Mouse (Mus musculus) urinary bladder, adult 2 months (tissue): ENCODE measurements at regions not wholly inside any gene's neighbourhood (a gene's known extent, or its start where the extent isn't known, plus 50 kb on each side); places are given as distances from the start of the nearest gene placed in this dataset.

Experiments
- DNase-seq: peaks from one replicate; pipeline ENCODE4 v3.0.0; 2022; ENCODE audit warnings: low spot score

GRCm38 (mm10) chr13:37657248-37657647, 121.0 kb upstream of the Rreb1 start:
- DNase-seq: no peak

DNA sequence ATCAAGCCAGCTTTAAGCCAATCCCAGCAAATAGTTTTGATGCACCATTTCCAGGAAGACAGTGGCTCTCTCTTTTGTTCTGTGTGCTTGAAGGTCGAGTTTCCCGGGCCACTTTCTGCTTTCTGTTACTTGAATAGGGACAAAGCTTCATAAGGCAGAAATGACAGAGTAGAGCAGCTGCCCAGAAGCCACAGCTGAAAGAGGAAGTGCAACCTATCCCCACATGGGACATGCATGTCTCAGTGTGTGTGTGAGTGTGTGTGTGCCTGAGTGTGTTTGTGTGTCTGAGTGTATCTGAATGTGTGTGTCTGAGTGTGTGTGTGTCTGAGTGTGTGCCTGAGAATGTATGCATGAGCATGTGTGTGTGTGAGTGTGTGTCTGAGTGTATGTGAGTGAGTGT, 120.2 kb upstream of the Rreb1 start:
- no peak for DNase-seq

DNA sequence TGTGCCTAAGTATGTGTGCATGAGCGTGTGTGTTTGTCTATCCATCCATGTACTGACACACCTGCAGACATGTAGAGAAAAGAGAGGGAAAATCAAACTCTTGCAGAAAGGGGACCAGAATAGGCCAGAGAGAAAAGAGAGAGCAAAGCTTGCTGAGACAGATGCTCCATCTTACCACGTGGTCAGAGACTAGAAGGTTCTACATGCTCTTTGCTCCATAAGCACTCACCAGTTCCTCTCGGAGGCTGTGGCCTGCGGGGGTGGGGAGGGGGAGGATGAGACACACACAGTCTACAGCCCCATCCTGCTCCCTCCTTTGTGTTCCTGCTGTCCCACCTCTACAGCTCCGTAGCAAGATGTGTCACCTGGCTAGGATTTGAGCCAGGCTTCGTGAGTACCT, 119.7 kb upstream of the Rreb1 start:
- no peak for DNase-seq

DNA sequence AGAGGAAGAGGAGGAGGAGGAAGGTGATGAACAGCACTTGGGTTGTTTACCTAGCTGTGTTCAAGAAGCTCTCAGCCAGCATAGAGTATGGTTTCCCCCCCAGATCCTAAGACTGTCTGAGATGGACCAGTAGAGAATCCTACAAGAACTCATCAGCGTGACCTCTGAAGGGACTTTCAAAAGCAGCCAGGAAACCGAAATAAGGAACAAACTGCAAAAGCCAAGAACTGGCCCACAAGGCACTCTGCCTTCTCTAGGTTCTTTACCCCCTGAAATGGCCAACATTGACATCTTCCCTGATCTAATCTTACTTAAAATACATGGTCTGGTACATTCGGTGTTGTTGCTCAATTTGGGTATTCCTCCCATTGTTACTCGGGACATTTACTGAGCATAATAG, 118.1 kb upstream of the Rreb1 start:
- no peak for DNase-seq

DNA sequence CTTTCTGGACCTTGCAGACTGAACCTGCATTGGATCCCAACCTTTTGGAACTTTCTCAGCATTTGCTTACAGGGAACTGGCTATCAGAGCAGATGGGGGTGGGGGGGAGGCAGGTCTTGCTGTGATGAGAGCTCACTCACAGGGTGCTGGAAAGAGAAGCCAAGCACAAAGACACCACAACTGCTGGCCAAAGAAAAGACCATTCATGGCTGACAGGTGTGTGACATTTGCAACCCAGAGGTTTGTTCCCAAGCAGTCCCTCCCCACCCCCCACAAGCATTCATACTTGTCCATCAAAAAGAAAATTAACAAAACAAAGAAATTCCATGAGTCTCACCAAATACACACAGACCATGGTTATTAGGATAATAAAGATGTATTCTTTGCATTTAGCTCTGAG, 117.5 kb upstream of the Rreb1 start:
- no peak for DNase-seq

GRCm38 (mm10) chr13:37664116-37664515, 114.1 kb upstream of the Rreb1 start:
- no peak for DNase-seq

DNA sequence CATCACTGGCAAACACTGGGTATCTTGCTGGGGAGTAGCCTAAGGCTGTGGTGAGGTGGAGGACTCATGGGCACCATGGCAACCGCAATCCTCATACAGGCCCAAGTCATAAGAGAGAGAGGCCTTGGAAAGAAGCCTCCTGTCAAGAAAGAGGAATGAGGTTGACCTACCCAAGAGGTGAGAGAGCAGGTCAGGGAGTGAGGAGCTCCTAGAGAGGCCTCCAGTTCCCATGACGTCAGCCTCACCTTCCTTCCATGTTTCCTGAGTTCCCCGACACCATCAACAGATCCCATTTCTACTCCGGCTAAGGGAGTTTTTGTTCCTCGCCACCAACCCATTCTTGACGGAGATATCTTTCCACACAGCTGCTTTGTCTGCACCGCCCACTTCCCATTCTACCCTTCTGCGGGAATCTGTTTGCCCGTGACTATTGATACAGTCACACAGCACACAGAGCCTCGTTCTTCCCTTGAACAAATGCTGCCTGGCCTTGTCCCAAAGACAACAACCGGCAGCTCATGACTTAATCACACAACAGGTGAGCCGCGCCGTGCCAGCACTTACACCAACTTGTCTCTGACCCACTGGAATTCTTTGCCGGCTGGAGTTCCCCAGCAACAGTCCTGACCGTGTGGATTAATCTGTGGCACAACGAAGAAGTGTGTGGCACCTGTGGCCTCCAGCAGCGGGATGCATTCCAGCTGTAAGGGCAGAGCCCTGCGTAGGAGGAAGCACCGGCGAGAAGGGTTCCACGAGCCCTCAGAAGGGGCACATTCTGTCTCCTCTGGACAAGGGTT, 111.8 kb upstream of the Rreb1 start:
- no peak for DNase-seq

GRCm38 (mm10) chr13:37667386-37667785, 110.8 kb upstream of the Rreb1 start:
- DNase-seq: no peak

DNA sequence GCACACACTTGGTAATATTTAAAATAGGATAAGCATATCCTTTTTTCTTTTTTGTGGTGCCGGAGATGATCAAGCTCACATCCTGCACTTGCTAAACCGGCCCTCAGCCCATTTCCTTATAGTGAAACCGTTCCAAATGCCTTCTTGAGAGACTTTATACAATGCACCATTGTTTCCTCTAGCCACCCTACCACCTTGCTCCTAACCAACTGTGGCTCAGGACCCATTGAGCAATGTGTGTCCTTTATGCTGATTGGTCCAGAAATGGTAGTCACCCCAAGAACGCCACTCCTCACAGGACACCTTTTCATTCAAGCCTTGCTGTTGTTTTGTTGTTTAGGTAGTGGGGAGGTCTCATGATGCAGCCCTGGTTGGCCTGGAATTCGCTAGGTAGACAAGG, 110.3 kb upstream of the Rreb1 start:
- no peak for DNase-seq

DNA sequence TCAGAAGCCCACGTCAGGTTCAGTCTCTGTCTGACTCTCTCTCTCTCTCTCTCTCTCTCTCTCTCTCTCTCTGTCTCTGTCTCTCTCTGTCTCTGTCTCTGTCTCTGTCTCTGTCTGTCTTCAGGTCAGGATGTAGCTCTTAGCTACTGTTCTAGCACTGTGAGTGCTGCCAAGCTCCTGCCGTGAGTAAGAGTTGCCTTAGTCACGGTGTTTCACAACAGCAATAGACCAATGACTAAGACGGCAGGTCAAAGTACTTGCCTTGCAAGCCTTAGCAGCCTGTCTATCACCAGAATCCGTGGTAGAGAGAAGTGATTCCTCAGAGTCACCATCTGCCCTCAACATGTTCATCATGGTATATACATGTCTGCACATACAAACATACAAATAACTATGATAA, 107.1 kb upstream of the Rreb1 start:
- DNase-seq: no peak

DNA sequence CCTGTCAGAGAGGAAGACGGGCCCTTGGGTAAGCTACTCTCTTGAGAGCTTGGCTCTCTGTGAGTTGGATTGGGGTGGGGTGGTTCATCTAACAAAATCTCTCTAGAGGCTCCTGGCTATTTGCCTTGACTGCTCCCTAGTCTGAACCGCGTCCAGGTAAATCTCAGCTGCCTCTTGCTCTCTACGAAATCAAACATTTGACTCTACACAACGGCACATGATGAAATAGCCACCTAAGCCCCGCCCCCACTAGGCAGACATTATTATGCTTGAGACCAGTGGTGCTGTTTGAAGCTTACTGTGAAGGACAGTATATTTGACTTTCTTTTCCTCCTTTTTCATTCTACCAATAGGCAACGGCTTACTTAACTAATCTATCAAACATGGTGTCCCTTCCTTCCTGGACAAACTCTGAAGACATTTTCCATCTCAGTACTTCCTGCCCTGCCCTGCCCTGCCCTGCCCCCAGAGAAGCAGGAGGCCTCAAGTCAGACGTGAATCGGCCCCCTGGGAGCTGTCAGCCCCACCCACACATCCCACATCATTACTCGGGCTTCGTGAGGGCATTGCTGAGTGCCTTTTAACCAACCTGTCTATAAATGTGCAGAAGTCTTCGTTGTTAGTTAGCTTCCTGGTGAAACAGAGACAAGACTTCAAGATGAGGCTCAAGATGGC, 103.4 kb upstream of the Rreb1 start:
- DNase-seq: no peak

- no peak for DNase-seq
Observed at GRCm38 (mm10) chr13:37675718-37676117, 102.5 kb upstream of the Rreb1 start.

DNA sequence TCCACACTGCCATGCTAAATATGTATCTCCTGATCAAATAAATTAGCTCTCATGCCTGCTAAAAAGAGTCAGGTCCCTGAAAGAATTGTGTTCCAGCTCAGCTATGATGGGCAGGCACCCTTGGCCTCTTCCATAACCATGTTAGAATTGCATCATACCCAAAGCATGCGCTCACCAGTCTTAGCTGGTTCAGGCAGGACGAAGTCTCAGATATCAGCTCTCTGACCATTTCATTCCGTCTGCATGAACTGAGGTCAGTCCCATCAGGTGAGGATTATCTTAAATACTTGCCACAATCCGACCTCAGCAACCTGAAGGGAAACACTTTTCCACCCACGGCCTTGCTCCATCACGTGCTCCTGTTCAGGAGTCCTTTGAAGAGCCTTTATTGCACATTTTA, 101.3 kb upstream of the Rreb1 start:
- DNase-seq: no peak

GRCm38 (mm10) chr13:37678251-37678650, 99.9 kb upstream of the Rreb1 start:
- no peak for DNase-seq

- no peak for DNase-seq
Observed at GRCm38 (mm10) chr13:37678772-37679171, 99.4 kb upstream of the Rreb1 start.

DNA sequence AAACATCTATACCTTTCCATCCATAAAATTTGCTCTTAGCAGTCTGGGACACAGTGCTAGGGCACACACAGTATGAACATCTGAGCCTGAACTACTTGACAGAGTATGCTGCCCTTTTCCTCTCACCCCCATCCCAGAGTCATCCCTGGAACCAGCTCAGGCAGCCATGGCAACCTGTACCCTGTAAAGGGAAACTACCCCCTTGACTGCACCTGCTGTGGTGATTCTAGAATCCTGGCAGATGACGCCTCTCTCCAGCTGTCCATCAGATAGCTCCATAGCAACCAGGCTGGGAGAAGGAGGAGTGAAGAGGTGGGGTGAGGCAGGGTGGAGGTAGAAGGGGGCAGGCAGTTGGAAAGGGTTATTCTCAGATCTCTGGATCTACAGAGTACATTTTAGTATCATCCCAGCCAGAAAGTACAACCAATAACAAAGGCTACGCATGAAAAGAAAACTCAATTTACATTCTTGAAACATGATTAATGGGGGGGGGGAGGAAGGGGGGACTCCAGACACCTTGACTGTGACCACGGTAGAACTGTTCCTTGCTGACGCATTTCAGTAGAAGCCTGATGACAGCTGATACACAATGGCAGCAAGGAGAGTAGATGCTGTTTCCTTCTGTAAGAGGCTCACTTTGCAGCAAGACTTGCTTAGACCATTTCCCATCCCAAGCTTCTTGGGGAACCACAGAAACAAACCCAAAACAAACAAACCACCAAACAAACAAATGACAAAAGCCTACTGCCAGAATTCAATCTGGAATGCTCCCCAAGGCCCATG, 97.2 kb upstream of the Rreb1 start:
- DNase-seq: no peak

GRCm38 (mm10) chr13:37683045-37683679, 95.0 kb upstream of the Rreb1 start:
- no peak for DNase-seq

DNA sequence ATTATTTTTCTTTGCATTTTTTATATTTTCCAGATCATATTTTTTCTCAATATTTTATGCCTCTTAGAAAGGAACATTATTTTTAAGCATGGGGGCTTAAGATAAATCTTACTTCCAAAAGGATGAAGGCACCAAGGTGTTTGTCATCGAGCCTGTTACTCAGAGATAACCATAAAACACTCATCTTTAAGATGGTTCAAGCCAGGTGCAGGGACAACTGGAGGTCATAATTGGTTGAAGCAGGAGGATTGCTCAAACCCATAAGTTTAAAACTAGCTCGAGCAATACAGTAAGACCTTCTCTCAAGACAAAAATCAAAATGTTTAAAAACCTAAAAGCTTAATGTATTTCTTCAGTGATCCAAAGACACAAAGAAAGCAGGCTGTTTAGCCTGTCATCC, 92.6 kb upstream of the Rreb1 start:
- DNase-seq: no peak

GRCm38 (mm10) chr13:37686109-37686508, 92.1 kb upstream of the Rreb1 start:
- no peak for DNase-seq

DNA sequence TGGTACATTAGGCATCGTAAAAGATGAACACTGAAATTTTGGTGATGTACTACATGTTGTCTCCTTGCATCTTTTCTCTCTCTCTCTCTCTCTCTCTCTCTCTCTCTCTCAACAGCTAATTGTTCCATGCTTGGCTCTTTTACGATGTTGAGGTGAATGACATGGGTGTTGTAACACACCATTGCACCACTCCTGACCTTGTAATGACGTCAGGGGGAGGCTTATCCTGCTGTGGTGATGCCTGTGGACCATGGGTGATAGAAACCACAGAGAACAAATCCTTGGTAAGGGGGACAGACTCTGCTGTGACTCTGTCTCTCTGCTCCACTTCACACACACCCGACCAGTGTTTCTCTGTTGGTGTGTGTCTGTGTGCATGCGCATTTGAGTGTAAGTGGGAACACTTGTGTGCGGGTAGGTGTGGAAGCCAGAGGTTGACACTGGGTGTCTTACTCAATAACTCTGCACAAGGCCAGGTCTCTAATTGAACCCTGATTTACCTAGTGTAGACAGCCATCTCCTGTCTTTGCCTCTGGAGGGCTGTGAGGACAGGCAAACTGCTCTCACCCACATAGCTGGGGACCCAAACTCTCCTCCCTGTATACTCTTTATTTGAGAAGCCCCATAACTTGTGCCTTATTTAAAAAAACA, 88.9 kb upstream of the Rreb1 start:
- no peak for DNase-seq

- no peak for DNase-seq
Observed at GRCm38 (mm10) chr13:37691855-37692445, 86.2 kb upstream of the Rreb1 start.
